Mouse (Mus musculus) hematopoietic stem cell, adult 5-6 weeks (primary cell): ENCODE results near the gene Sst. TPM values are rescaled to one million over a fixed set of nuclear protein-coding genes. Genes with fewer than 3 reads are reported as not detected.
A peak's percentile ranks its signal among the peaks of the same experiment; 100 is the strongest.
"Not testable (repeated sequence)": the region's sequence is repeated elsewhere in the genome, so short reads cannot be mapped to it uniquely, and the experiment has no call there.

Experiments
- ATAC-seq, 2 experiments: fragments of 125-278 bp in 1 of 2; replicated peaks in 1 of 2; 2 replicates each; pipeline ENCODE4 v1.8.0; 2016 to 2017; ENCODE audit warnings: inconsistent platforms in 2 of 2, mild to moderate bottlenecking in 2 of 2, moderate number of reproducible peaks in 2 of 2, low read depth in 1 of 2, moderate TSS enrichment in 1 of 2; ENCODE audit not compliant: low FRiP score in 2 of 2, poor library complexity in 2 of 2, severe bottlenecking in 2 of 2, insufficient read depth in 1 of 2, low TSS enrichment in 1 of 2
- total RNA-seq: library from RNA; stranded (forward); fragments of 172-1452, 232-1000 nt; gene quantifications from 2 replicates; pipeline ENCODE4 v1.2.3, GENCODE M21; 2017

The Sst gene
- not detected in 2 replicates for total RNA-seq

- ATAC-seq, result no peak
Observed at GRCm38 (mm10) chr16:23890636-23891035, at the start of gene Sst. Gene Sst, minus strand, starts transcription at chr16:23890958.

- ATAC-seq, result no peak
Observed at GRCm38 (mm10) chr16:23934397-23934796, 43.6 kb upstream of the Sst start.

GRCm38 (mm10) chr16:23932294-23932693 is 41.5 kb upstream of the Sst start, which contains the start of gene Rtp2:
Gene Rtp2, minus strand, starts transcription at chr16:23932394.
- no peak for ATAC-seq

- ATAC-seq, result no peak
Observed at GRCm38 (mm10) chr16:23931275-23931674, 40.5 kb upstream of the Sst start.

GRCm38 (mm10) chr16:23930426-23931073 is 39.8 kb upstream of the Sst start:
- no peak for ATAC-seq

- ATAC-seq, result peak in 1 of 2 experiments; percentile 53; a peak in 2 of 4 replicates
Observed at GRCm38 (mm10) chr16:23927301-23928114, 36.8 kb upstream of the Sst start.

- no peak for ATAC-seq
Observed at GRCm38 (mm10) chr16:23922906-23923305, 32.1 kb upstream of the Sst start.

GRCm38 (mm10) chr16:23921697-23922096 is 30.9 kb upstream of the Sst start:
- ATAC-seq, result no peak

- ATAC-seq, result no peak
Observed at GRCm38 (mm10) chr16:23919418-23919817, 28.7 kb upstream of the Sst start.

GRCm38 (mm10) chr16:23913401-23913800 is 22.6 kb upstream of the Sst start:
- no peak for ATAC-seq

GRCm38 (mm10) chr16:23912741-23913140 is 22.0 kb upstream of the Sst start:
- ATAC-seq, result no peak

GRCm38 (mm10) chr16:23909015-23909354 is 18.2 kb upstream of the Sst start:
- not testable (repeated sequence) for ATAC-seq

GRCm38 (mm10) chr16:23908076-23909014 is 17.6 kb upstream of the Sst start:
- not testable (repeated sequence) for ATAC-seq

- not testable (repeated sequence) for ATAC-seq
Observed at GRCm38 (mm10) chr16:23906586-23906985, 15.8 kb upstream of the Sst start.

GRCm38 (mm10) chr16:23901411-23901810 is 10.7 kb upstream of the Sst start:
- ATAC-seq, result no peak

- ATAC-seq, result no peak
Observed at GRCm38 (mm10) chr16:23900061-23900460, 9.3 kb upstream of the Sst start.

GRCm38 (mm10) chr16:23898840-23899239 is 8.1 kb upstream of the Sst start:
- peak; percentile 70 to 74; a peak in 2 of 4 replicates for ATAC-seq
